Mouse (Mus musculus): ENCODE measurements at regions not wholly inside any gene's neighbourhood (a gene's known extent, or its start where the extent isn't known, plus 50 kb on each side); places are given as distances from the start of the nearest gene placed in this dataset.

- TF ChIP-seq POLR2A (IDR thresholded peaks at IDR 0.05; ENCODE audit: insufficient read depth, low read length) (no peak), CTCF (IDR thresholded peaks at IDR 0.05; ENCODE audit: low read depth, low read length) (no peak)
Measured at GRCm38 (mm10) chr9:80705264-80705663, 240.0 kb upstream of the Impg1 start.
